Mouse (Mus musculus) lung, embryonic 14.5 days (tissue): ENCODE measurements around the gene Phldb1. TPM values are rescaled to one million over a fixed set of nuclear protein-coding genes. Genes with fewer than 3 reads are reported as not detected.

Experiments
- ATAC-seq: fragments of 200-750 bp; cut with Nextera tagmentation; 2 replicates; pipeline ENCODE4 v1.8.0; 2017; ENCODE audit warnings: mild to moderate bottlenecking, moderate TSS enrichment, moderate library complexity; ENCODE audit not compliant: insufficient read depth
- DNase-seq: peaks from one replicate; pipeline ENCODE4 v3.0.0-alpha.2; 2015
- H3K27ac ChIP-seq: fragments of 300-500 bp; sonication (generic); 2 replicates; pipeline ENCODE4 v1.5.1; 2014; ENCODE audit warnings: low read depth, mild to moderate bottlenecking, moderate library complexity
- H3K27me3 ChIP-seq: fragments of 300-500 bp; sonication (generic); 2 replicates; pipeline ENCODE4 v1.6.1; 2014; ENCODE audit warnings: low read length, control low read depth; ENCODE audit not compliant: insufficient read depth
- H3K36me3 ChIP-seq: fragments of 300-500 bp; sonication (generic); 2 replicates; pipeline ENCODE4 v1.6.1; 2014; ENCODE audit warnings: control low read depth; ENCODE audit not compliant: insufficient read depth
- H3K4me1 ChIP-seq: fragments of 300-500 bp; sonication (generic); 2 replicates; pipeline ENCODE4 v1.6.1; 2014; ENCODE audit warnings: antibody characterized with exemption, control low read depth; ENCODE audit not compliant: insufficient read depth
- H3K4me2 ChIP-seq: fragments of 300-500 bp; sonication (generic); 2 replicates; pipeline ENCODE4 v1.6.1; 2014; ENCODE audit warnings: mild to moderate bottlenecking
- H3K4me3 ChIP-seq: fragments of 300-500 bp; sonication (generic); 2 replicates; pipeline ENCODE4 v1.5.1; 2014; ENCODE audit warnings: low read depth, low read length
- H3K9ac ChIP-seq: fragments of 300-500 bp; sonication (generic); 2 replicates; pipeline ENCODE4 v1.6.1; 2014
- H3K9me3 ChIP-seq: fragments of 300-500 bp; sonication (generic); 2 replicates; pipeline ENCODE4 v1.6.1; 2016; ENCODE audit warnings: low read depth, low read length, control low read depth
- CTCF ChIP-seq: IDR thresholded peaks from 2 replicates; pipeline ENCODE4 v1.5.1; 2016; ENCODE audit warnings: antibody characterized with exemption, low read depth
- WGBS: fragments of 180-500 bp; shearing (Covaris S2); extraction: QIAGEN DNeasy Blood & Tissue Kit; methylation state at CpG from one replicate; pipeline ENCODE4 v1.1.7; 2014; 5-methylcytosine and 5-hydroxymethylcytosine counted together
- polyA plus RNA-seq: library from polyadenylated mRNA; unstranded; fragments of >200 nt; fragmentation: Nextera tagmentation; extraction: Ambion mirVana; gene quantifications from 2 replicates; pipeline ENCODE4 v1.2.1, GENCODE M21; 2014

Phldb1 gene
- polyA plus RNA-seq, 1 experiment from 2014 or later = 35.0 TPM

DNA sequence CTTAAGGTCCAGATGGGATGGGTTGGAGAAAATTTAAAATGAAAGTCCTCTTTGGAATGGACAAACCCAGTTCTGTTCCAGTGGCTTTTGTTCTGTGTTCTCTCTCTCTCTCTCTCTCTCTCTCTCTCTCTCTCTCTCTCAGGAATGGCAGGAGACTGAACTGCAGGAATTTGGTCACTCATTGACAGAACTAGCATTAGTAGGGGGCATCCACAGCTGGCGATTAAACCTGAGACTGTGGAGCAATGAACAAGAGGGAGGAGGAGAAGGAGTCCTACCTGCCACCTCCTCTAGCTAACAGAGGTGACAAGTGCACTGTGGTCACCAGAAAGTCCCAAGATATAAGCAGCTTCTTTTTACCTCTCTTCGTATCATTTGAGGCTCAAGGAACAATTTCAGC lies 1.3 kb upstream of the Phldb1 start:
- 0 out of 2 replicates have a peak, but pooled peaks cover 3% of the 10 kb centered on the region for H3K9me3 ChIP-seq
- ATAC-seq (no peak), DNase-seq (no peak)
- no peak overlapping the region for H3K4me2 ChIP-seq
- H3K27me3 ChIP-seq = 0 out of 2 replicates have a peak, but pooled peaks cover 3% of the 10 kb centered on the region
- H3K36me3 ChIP-seq = no peaks in the 10 kb centered on the region; the same call in 1 of the 2 replicates
- H3K27ac ChIP-seq = no peak overlapping the region
- H3K9ac ChIP-seq = no peak overlapping the region
- no peak overlapping the region for H3K4me3 ChIP-seq
- WGBS = 58% methylated on average over 2 of the region's 2 CpGs
- no peak for TF ChIP-seq CTCF
- 0 out of 2 replicates have a peak, but pooled peaks cover 10% of the 10 kb centered on the region for H3K4me1 ChIP-seq

GRCm38 (mm10) chr9:44735886-44736285 lies 888 bp upstream of the Phldb1 start:
- H3K27ac ChIP-seq = no peak overlapping the region

GRCm38 (mm10) chr9:44733671-44734523 lies 1.1 kb downstream of the Phldb1 start:
- 0 out of 2 replicates have a peak, but pooled peaks cover 10% of the 10 kb centered on the region for H3K4me1 ChIP-seq
- H3K4me3 ChIP-seq = peak overlapping the region; percentile 49
- peak overlapping the region; percentile 66 for H3K9ac ChIP-seq
- H3K4me2 ChIP-seq = peak overlapping the region; percentile 99
- 0 out of 2 replicates have a peak, but pooled peaks cover 3% of the 10 kb centered on the region for H3K27me3 ChIP-seq
- H3K36me3 ChIP-seq = no peaks in the 10 kb centered on the region
- WGBS = 1% methylated on average over 79 of the region's 79 CpGs
- H3K27ac ChIP-seq = peak overlapping the region; percentile 76
- peak; percentile 39 for ATAC-seq
- peak; percentile 60 for DNase-seq
- H3K9me3 ChIP-seq = no peaks in the 10 kb centered on the region
- no peak for TF ChIP-seq CTCF

More at GRCm38 (mm10) chr9:44735886-44736285, 888 bp upstream of the Phldb1 start:
- ATAC-seq = no peak
- no peak overlapping the region for H3K4me3 ChIP-seq
- H3K36me3 ChIP-seq = no peaks in the 10 kb centered on the region
- 0 out of 2 replicates have a peak, but pooled peaks cover 3% of the 10 kb centered on the region for H3K27me3 ChIP-seq
- H3K9me3 ChIP-seq = 0 out of 2 replicates have a peak, but pooled peaks cover 3% of the 10 kb centered on the region
- no peak for DNase-seq
- 0 out of 2 replicates have a peak, but pooled peaks cover 10% of the 10 kb centered on the region for H3K4me1 ChIP-seq
- 63% methylated on average over 6 of the region's 6 CpGs for WGBS
- no peak overlapping the region for H3K9ac ChIP-seq
- H3K4me2 ChIP-seq = no peak overlapping the region
- TF ChIP-seq CTCF = no peak

DNA sequence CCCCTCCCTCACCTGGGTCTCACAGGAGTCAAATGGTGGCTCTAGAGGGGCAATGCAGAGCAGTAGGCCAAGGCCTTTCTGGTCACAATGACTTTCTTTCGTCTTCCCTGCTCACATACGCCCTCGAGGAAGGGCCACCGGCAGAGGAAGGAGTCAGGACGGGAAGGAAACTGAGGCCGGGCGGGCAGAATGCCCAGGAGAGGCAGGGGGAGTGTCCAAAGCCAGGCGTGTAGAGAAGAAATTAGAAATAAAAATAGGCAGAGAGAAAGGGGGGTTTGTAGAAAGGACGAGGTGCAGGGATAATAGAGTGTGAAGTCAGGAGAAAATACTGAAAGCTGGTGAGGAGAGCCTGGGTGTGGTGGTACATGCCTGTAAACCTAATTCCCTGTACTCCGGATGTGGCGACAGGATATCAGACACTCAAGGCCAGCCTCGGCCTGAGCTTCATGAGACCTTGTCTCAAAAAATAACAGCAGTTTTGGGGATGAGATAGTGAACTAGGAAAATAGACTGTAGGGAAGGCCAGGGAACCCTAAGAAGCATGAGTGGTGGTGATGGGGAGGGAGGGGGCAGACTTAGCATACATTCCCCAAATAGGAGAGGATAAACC lies 2.0 kb downstream of the Phldb1 start:
- peak overlapping the region; percentile 99 for H3K4me2 ChIP-seq
- H3K27ac ChIP-seq = peak overlapping the region; percentile 76
- peak overlapping the region; percentile 49 for H3K4me3 ChIP-seq
- peak; percentile 40 for DNase-seq
- H3K4me1 ChIP-seq = 0 out of 2 replicates have a peak, but pooled peaks cover 8% of the 10 kb centered on the region
- peak overlapping the region; percentile 66 for H3K9ac ChIP-seq
- WGBS = 52% methylated on average over 12 of the region's 12 CpGs
- H3K27me3 ChIP-seq = 0 out of 2 replicates have a peak, but pooled peaks cover 3% of the 10 kb centered on the region
- no peaks in the 10 kb centered on the region for H3K36me3 ChIP-seq
- no peak for ATAC-seq
- no peak for TF ChIP-seq CTCF
- H3K9me3 ChIP-seq = no peaks in the 10 kb centered on the region

- no peak for ATAC-seq
- peak overlapping the region; percentile 99 for H3K4me2 ChIP-seq
- peaks cover 9% of the 10 kb centered on the region for H3K4me1 ChIP-seq
- no peak for DNase-seq
- H3K27me3 ChIP-seq = 0 out of 2 replicates have a peak, but pooled peaks cover 3% of the 10 kb centered on the region
- H3K36me3 ChIP-seq = no peaks in the 10 kb centered on the region
- no peak overlapping the region for H3K4me3 ChIP-seq
- H3K27ac ChIP-seq = 0 out of 2 replicates have a peak overlapping the region, but pooled peaks have one; percentile 6
- no peak for TF ChIP-seq CTCF
- H3K9me3 ChIP-seq = no peaks in the 10 kb centered on the region
- no peak overlapping the region for H3K9ac ChIP-seq
- 35% methylated on average over 5 of the region's 5 CpGs for WGBS
Measured at GRCm38 (mm10) chr9:44732130-44732549, 2.9 kb downstream of the Phldb1 start.

DNA sequence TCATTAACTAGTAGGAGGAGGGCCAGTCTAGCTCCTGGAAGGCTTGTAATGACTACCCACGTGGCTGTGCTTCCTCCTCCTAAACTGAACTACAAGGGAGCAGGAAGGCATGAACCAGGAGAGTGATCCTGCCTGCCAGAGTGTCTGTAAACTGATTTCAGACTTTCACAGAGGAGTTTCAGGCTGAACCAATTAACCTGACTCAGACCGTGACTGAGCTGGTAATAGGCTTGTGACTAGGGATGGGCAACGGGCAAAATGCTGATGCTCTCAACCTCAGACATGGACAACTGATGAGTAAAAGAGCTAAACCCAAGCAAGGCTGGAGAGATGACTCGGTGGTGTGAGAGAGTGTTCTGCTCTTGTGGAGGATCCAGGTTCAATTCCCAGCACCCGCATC lies 7.6 kb downstream of the Phldb1 start:
- no peak overlapping the region for H3K27ac ChIP-seq
- H3K9ac ChIP-seq = no peak overlapping the region; the same call in 1 of the 2 replicates
- H3K4me1 ChIP-seq = peaks cover 32% of the 10 kb centered on the region
- TF ChIP-seq CTCF = no peak
- DNase-seq (no peak), ATAC-seq (no peak)
- WGBS = 56% methylated on average over 5 of the region's 5 CpGs
- H3K27me3 ChIP-seq = no peaks in the 10 kb centered on the region
- 0 out of 2 replicates have a peak overlapping the region, but pooled peaks have one; percentile 10 for H3K4me2 ChIP-seq
- H3K9me3 ChIP-seq = no peaks in the 10 kb centered on the region
- H3K4me3 ChIP-seq = no peak overlapping the region
- peaks cover 7% of the 10 kb centered on the region; the same call in 1 of the 2 replicates for H3K36me3 ChIP-seq
